Mouse (Mus musculus) liver, postnatal 0 days (tissue): ENCODE measurements around the gene Clpsl2.

ENCODE experiments used
- CTCF ChIP-seq: sonication (generic); IDR thresholded peaks from 2 replicates; pipeline ENCODE4 v1.5.1; 2016; ENCODE audit warnings: antibody characterized with exemption, low read depth
- EP300 ChIP-seq: IDR thresholded peaks from 2 replicates; pipeline ENCODE4 v1.6.1; 2016; ENCODE audit warnings: antibody characterized with exemption, low read depth, mild to moderate bottlenecking

DNA sequence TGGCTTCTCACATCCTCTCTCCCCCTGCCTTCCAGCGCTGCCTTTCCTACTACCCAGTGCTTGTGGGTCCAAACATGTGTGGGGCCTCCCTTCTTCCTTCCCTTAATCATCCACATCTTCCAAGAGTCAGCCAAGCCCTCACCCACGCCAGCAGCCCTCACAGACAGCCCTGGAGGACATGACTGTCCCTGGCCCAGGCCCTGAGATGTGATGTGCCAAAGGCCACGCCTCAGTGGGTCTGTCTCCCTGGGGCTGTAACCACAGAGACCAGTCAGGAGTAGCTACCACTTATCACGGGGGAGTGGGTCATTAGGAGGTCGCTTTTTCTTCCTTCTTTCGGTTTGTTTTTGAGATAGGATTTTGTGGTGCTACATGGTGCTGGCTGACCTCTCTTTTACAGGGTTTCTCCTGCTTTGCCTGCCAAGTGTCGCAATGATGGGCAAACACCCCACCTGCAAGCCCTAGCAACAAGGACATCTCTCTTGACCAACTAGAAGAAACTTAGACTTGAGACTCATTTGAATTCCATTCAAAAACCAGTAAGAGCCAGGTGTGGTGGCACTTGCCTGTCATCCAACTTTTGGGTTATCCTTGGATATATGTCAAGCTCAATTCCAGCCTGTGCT, 46.9 kb upstream of the Clpsl2 start:
- TF ChIP-seq CTCF (no peak), EP300 (no peak)
